Mouse (Mus musculus): ENCODE results near the gene Ap5z1. TPM values are rescaled to one million over a fixed set of nuclear protein-coding genes. Genes with fewer than 3 reads are reported as not detected.

The Ap5z1 gene
- polyA plus RNA-seq (2012; rRNA removed) = 21.9 and 23.1 TPM in 2 replicates

DNA sequence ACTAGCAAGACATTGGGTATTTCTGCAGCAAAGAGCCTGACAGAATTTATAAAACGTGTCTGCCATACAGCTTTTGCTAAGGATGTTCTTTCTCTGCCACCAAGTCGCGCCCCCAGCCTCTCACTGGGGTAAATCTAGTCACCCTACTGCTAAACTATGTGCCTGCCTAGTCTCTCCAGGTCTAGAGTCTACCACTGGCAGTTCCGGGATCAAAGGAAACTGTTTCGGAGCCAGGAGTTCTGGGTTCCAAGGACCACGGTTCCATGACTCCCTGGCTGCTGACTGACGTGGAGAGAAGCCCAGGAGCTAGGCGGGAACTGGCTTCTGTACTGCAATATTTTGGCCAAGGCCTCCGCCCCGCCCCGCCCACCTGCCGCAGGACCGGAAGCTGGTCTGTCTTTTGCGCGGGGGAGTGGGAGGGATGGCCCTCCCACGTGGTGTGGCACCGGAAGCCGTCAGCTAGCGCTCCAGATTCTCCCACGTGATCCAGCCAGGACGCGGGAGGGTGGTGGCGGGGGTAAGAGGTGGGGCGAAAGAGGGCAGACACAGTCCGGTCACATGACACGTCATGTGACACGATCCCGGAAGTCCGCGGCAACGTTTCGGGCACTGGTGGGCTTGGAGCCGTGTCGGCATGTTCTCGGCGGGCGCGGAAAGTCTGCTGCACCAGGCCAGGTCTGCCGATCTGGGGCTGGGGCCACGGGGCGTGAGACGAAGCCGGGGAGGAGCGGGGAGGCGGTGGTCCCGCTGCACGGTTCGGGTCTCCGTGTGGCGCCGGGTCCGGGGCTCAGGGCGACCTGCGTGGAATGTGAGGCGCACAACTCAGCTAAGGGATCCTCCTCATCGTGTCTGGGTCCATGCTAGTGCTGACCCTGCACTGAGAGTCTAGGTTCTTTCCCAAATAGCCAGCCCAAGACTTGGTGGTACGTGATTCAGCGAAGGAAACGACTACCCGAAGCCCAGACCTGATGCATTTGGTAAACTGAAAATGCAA lies at the start of gene Ap5z1:
TSS of gene Ap5z1 (plus strand) at position 484 of the 994 bp plus-strand sequence.

Other genes with a start within 250 kb of the Ap5z1 start
- gene Foxk1, start 62.4 kb upstream of the Ap5z1 start, polyA plus RNA-seq (2012; rRNA removed) = 11.4 and 11.9 TPM in 2 replicates
- gene Papolb, start 66.1 kb downstream of the Ap5z1 start, polyA plus RNA-seq (2012; rRNA removed) = 0.41 and 0.57 TPM in 2 replicates
- gene Radil, start 87.2 kb downstream of the Ap5z1 start, polyA plus RNA-seq (2012; rRNA removed) = 25.4 and 27.2 TPM in 2 replicates
- gene Mmd2, start 144.9 kb downstream of the Ap5z1 start, polyA plus RNA-seq (2012; rRNA removed) = 51.9 and 52.0 TPM in 2 replicates
- gene Wipi2, start 163.8 kb downstream of the Ap5z1 start, polyA plus RNA-seq (2012; rRNA removed) = 45.6 and 46.2 TPM in 2 replicates
- gene Slc29a4, start 228.6 kb downstream of the Ap5z1 start, polyA plus RNA-seq (2012; rRNA removed) = 83.1 and 104 TPM in 2 replicates